Mouse (Mus musculus) ES-Bruce4 (cell line): ENCODE results near the gene Arhgap31.

Experiments used
- CTCF ChIP-seq: IDR thresholded peaks from one replicate; pipeline ENCODE4 v1.8.1; 2011; ENCODE audit warnings: low read depth, low read length
- EP300 ChIP-seq: IDR thresholded peaks from 2 replicates; pipeline ENCODE4 v1.6.1; 2011; ENCODE audit warnings: low read depth, low read length; ENCODE audit not compliant: insufficient read depth
- POLR2A ChIP-seq: IDR thresholded peaks from one replicate; pipeline ENCODE4 v1.8.1; 2011; ENCODE audit warnings: low read length; ENCODE audit not compliant: insufficient read depth

GRCm38 (mm10) chr16:38741204-38741903 lies 28.3 kb upstream of the Arhgap31 start:
- no peak for TF ChIP-seq CTCF
- no peak for TF ChIP-seq POLR2A
- TF ChIP-seq EP300 = no peak
